Mouse (Mus musculus) MEL (cell line): ENCODE data around the gene Slc28a2. TPM values are rescaled to one million over a fixed set of nuclear protein-coding genes. Genes with fewer than 3 reads are reported as not detected.

ENCODE experiments used
- DNase-seq: peaks from one replicate; pipeline ENCODE4 v3.0.0; 2011; ENCODE audit warnings: low read depth, low spot score
- H3K27ac ChIP-seq: 2 replicates; pipeline ENCODE4 v1.5.1; 2012; ENCODE audit warnings: low read depth, mild to moderate bottlenecking, control low read depth, low read length, moderate library complexity; ENCODE audit not compliant: control insufficient read depth
- H3K27me3 ChIP-seq, 2 experiments: fragments of 150-350 bp in 1 of 2; sonication (generic) in 1 of 2; 2 replicates each; pipeline ENCODE4 v1.6.1; 2012; ENCODE audit warnings: low read length in 2 of 2, mild to moderate bottlenecking in 2 of 2, improper control_type of control experiment in 1 of 2, moderate library complexity in 1 of 2; ENCODE audit not compliant: insufficient read depth in 2 of 2, control insufficient read depth in 1 of 2
- H3K36me3 ChIP-seq, 2 experiments: 2 replicates each; pipeline ENCODE4 v1.6.1; 2012 to 2014; ENCODE audit warnings: low read length in 2 of 2, improper control_type of control experiment in 1 of 2, inconsistent platforms in 1 of 2, mild to moderate bottlenecking in 1 of 2; ENCODE audit not compliant: insufficient read depth in 2 of 2, control insufficient read depth in 1 of 2
- H3K4me1 ChIP-seq, 2 experiments: fragments of 150-350 bp in 1 of 2; sonication (generic) in 1 of 2; 2 replicates each; pipeline ENCODE4 v1.6.1; 2012; ENCODE audit warnings: low read length in 2 of 2, improper control_type of control experiment in 1 of 2, mild to moderate bottlenecking in 1 of 2; ENCODE audit not compliant: insufficient read depth in 2 of 2, control insufficient read depth in 1 of 2
- H3K4me3 ChIP-seq, 2 experiments: fragments of 150-350 bp in 1 of 2; sonication (generic) in 1 of 2; 2 replicates each; pipeline ENCODE4 v1.5.1; 2012; ENCODE audit warnings: low read depth in 2 of 2, low read length in 2 of 2, mild to moderate bottlenecking in 2 of 2, moderate library complexity in 2 of 2, control low read depth in 1 of 2, improper control_type of control experiment in 1 of 2; ENCODE audit not compliant: control insufficient read depth in 1 of 2, insufficient read depth in 1 of 2
- H3K79me2 ChIP-seq: 2 replicates; pipeline ENCODE4 v1.6.1; 2012; ENCODE audit warnings: mild to moderate bottlenecking, low read length, moderate library complexity; ENCODE audit not compliant: control insufficient read depth, poor library complexity, insufficient read depth
- H3K9ac ChIP-seq: 2 replicates; pipeline ENCODE4 v1.6.1; 2012; ENCODE audit warnings: low read depth, mild to moderate bottlenecking, control low read depth, low read length, moderate library complexity; ENCODE audit not compliant: control insufficient read depth, poor library complexity, severe bottlenecking
- H3K9me3 ChIP-seq: fragments of 150-350 bp; sonication (generic); replicated peaks from 2 replicates; pipeline ENCODE4 v1.6.1; 2012; ENCODE audit warnings: mild to moderate bottlenecking, low read length, improper control_type of control experiment, moderate library complexity; ENCODE audit not compliant: insufficient read depth
- BHLHE40 ChIP-seq: IDR thresholded peaks from 2 replicates; pipeline ENCODE4 v1.6.1; 2012; ENCODE audit warnings: low read depth, mild to moderate bottlenecking, inconsistent platforms, low read length, improper control_type of control experiment, borderline replicate concordance
- CHD1 ChIP-seq: IDR thresholded peaks from 2 replicates; pipeline ENCODE4 v1.6.1; 2012; ENCODE audit warnings: low read depth, mild to moderate bottlenecking, inconsistent platforms, low read length, improper control_type of control experiment
- CHD2 ChIP-seq: IDR thresholded peaks from 2 replicates; pipeline ENCODE4 v1.6.1; 2011; ENCODE audit warnings: low read length, improper control_type of control experiment
- EP300 ChIP-seq, 2 experiments: IDR thresholded peaks; 2 replicates each; pipeline ENCODE4 v1.6.1; 2011; ENCODE audit warnings: improper control_type of control experiment in 2 of 2, low read length in 2 of 2, low read depth in 1 of 2, mild to moderate bottlenecking in 1 of 2
- GABPA ChIP-seq: IDR thresholded peaks from 2 replicates; pipeline ENCODE4 v1.6.1; 2012; ENCODE audit warnings: low read depth, mild to moderate bottlenecking, inconsistent platforms, low read length, improper control_type of control experiment, moderate library complexity
- GATA1 ChIP-seq: IDR thresholded peaks from 2 replicates; pipeline ENCODE4 v1.6.1; 2011; ENCODE audit warnings: low read depth, low read length, improper control_type of control experiment
- JUND ChIP-seq: IDR thresholded peaks from 2 replicates; pipeline ENCODE4 v1.6.1; 2011; ENCODE audit warnings: low read depth, mild to moderate bottlenecking, improper control_type of control experiment, low read length
- MAFK ChIP-seq: IDR thresholded peaks from 2 replicates; pipeline ENCODE4 v1.6.1; 2011; ENCODE audit warnings: low read depth, mild to moderate bottlenecking, low read length, improper control_type of control experiment, borderline replicate concordance
- MAX ChIP-seq: IDR thresholded peaks from 2 replicates; pipeline ENCODE4 v1.6.1; 2011; ENCODE audit warnings: low read length, improper control_type of control experiment
- MAZ ChIP-seq: IDR thresholded peaks from 2 replicates; pipeline ENCODE4 v1.6.1; 2012; ENCODE audit warnings: low read depth, mild to moderate bottlenecking, inconsistent platforms, low read length, improper control_type of control experiment
- MEF2A ChIP-seq: IDR thresholded peaks from 2 replicates; pipeline ENCODE4 v1.6.1; 2014; ENCODE audit warnings: low read depth, mild to moderate bottlenecking, inconsistent platforms, low read length, improper control_type of control experiment; ENCODE audit not compliant: poor library complexity, insufficient replicate concordance, severe bottlenecking; ENCODE audit errors: extremely low read depth
- MXI1 ChIP-seq: IDR thresholded peaks from 2 replicates; pipeline ENCODE4 v1.6.1; 2011; ENCODE audit warnings: mild to moderate bottlenecking, low read depth, low read length, improper control_type of control experiment
- MYB ChIP-seq: IDR thresholded peaks from 2 replicates; pipeline ENCODE4 v1.6.1; 2011; ENCODE audit warnings: mild to moderate bottlenecking, low read depth, low read length, improper control_type of control experiment
- MYC ChIP-seq: IDR thresholded peaks from 2 replicates; pipeline ENCODE4 v1.6.1; 2011; ENCODE audit warnings: low read depth, mild to moderate bottlenecking, low read length, improper control_type of control experiment, moderate library complexity
- NELFE ChIP-seq: IDR thresholded peaks from 2 replicates; pipeline ENCODE4 v1.6.1; 2011; ENCODE audit warnings: low read depth, low read length, improper control_type of control experiment
- POLR2A ChIP-seq, 2 experiments: IDR thresholded peaks; 2 replicates each; pipeline ENCODE4 v1.6.1; 2011 to 2012; ENCODE audit warnings: low read length in 2 of 2, mild to moderate bottlenecking in 2 of 2, control low read depth in 1 of 2, improper control_type of control experiment in 1 of 2, low read depth in 1 of 2, moderate library complexity in 1 of 2; ENCODE audit not compliant: control insufficient read depth in 1 of 2, insufficient read depth in 1 of 2, poor library complexity in 1 of 2
- POLR2AphosphoS2 ChIP-seq: IDR thresholded peaks from 2 replicates; pipeline ENCODE4 v1.6.1; 2011; ENCODE audit warnings: low read length, improper control_type of control experiment
- RAD21 ChIP-seq: IDR thresholded peaks from 2 replicates; pipeline ENCODE4 v1.6.1; 2011; ENCODE audit warnings: mild to moderate bottlenecking, low read depth, low read length, improper control_type of control experiment
- RCOR1 ChIP-seq: IDR thresholded peaks from 2 replicates; pipeline ENCODE4 v1.6.1; 2012; ENCODE audit warnings: low read depth, mild to moderate bottlenecking, inconsistent platforms, low read length, improper control_type of control experiment
- SIN3A ChIP-seq: IDR thresholded peaks from 2 replicates; pipeline ENCODE4 v1.6.1; 2012; ENCODE audit warnings: low read length, improper control_type of control experiment, inconsistent platforms
- TAL1 ChIP-seq: IDR thresholded peaks from 2 replicates; pipeline ENCODE4 v1.6.1; 2012; ENCODE audit warnings: mild to moderate bottlenecking, inconsistent platforms, low read length, moderate library complexity, mixed read lengths
- TCF12 ChIP-seq: IDR thresholded peaks from 2 replicates; pipeline ENCODE4 v1.6.1; 2014; ENCODE audit warnings: low read depth, mild to moderate bottlenecking, inconsistent platforms, low read length, improper control_type of control experiment, moderate library complexity
- USF2 ChIP-seq, 2 experiments: IDR thresholded peaks; 2 replicates each; pipeline ENCODE4 v1.6.1; 2011 to 2012; ENCODE audit warnings: improper control_type of control experiment in 2 of 2, low read length in 2 of 2, borderline replicate concordance in 1 of 2, inconsistent platforms in 1 of 2, low read depth in 1 of 2, mild to moderate bottlenecking in 1 of 2; ENCODE audit not compliant: insufficient read depth in 1 of 2
- ZC3H11A ChIP-seq: IDR thresholded peaks from 2 replicates; pipeline ENCODE4 v1.6.1; 2012; ENCODE audit warnings: low read depth, mild to moderate bottlenecking, inconsistent platforms, low read length, improper control_type of control experiment
- ZMIZ1 ChIP-seq: IDR thresholded peaks from 2 replicates; pipeline ENCODE4 v1.6.1; 2012; ENCODE audit warnings: low read depth, mild to moderate bottlenecking, inconsistent platforms, low read length, improper control_type of control experiment, moderate library complexity
- polyA plus RNA-seq, 2 experiments: library from polyadenylated mRNA; stranded (reverse) in 1 of 2; unstranded in 1 of 2; fragments of >175 nt in 1 of 2; fragments of >200 nt in 1 of 2; gene quantifications; 2 replicates each; pipeline versions ENCODE4 v1.2.1 to v1.2.4; 2012; ENCODE audit warnings: low replicate concordance in 2 of 2, low read depth in 1 of 2; ENCODE audit not compliant: insufficient read length in 2 of 2, insufficient read depth in 1 of 2, missing spikeins in 1 of 2
- total RNA-seq: library from RNA; depleted of rRNA; stranded (reverse); fragments of 300-350 nt; gene quantifications from 2 replicates; pipeline ENCODE4 v1.2.3, GENCODE M21; 2012

The Slc28a2 gene
- total and polyA plus RNA-seq, 3 experiments: 1.3 to 2.6 TPM; not detected in 1

GRCm38 (mm10) chr2:122450351-122450750 is 24.1 kb downstream of the Slc28a2 start:
- Histone ChIP-seq H3K4me3 (no peak overlapping the region), H3K27me3 (no peaks in the 10 kb centered on the region), H3K27ac (no peak overlapping the region), H3K9ac (no peak overlapping the region), H3K9me3 (no peaks in the 10 kb centered on the region), H3K79me2 (no peaks in the 10 kb centered on the region), H3K4me1 (no peaks in the 10 kb centered on the region), H3K36me3 (no peaks in the 10 kb centered on the region)
- no peak for TF ChIP-seq RCOR1
- TF ChIP-seq RAD21: no peak
- no peak for TF ChIP-seq CHD2
- no peak for TF ChIP-seq USF2 (IDR thresholded peaks at IDR 0.05; ENCODE audit: borderline replicate concordance in 1 of 2, insufficient read depth in 1 of 2, low read depth in 1 of 2, low read length in 2 of 2)
- TF ChIP-seq GABPA: no peak
- TF ChIP-seq MYB: no peak
- no peak for TF ChIP-seq NELFE
- TF ChIP-seq POLR2AphosphoS2: no peak
- TF ChIP-seq BHLHE40: no peak
- TF ChIP-seq EP300 (IDR thresholded peaks at IDR 0.05; ENCODE audit: low read depth in 1 of 2, low read length in 2 of 2): no peak
- no peak for TF ChIP-seq MAX
- TF ChIP-seq GATA1: no peak
- TF ChIP-seq ZMIZ1: no peak
- no peak for DNase-seq

- H3K9me3 ChIP-seq: no peaks in the 10 kb centered on the region
- TF ChIP-seq MAFK (no peak), TAL1 (no peak), TCF12 (no peak), ZMIZ1 (no peak), BHLHE40 (no peak), SIN3A (no peak), MEF2A (no peak), POLR2A (IDR thresholded peaks at IDR 0.05; ENCODE audit: control insufficient read depth in 1 of 2, insufficient read depth in 1 of 2, low read depth in 1 of 2, low read length in 2 of 2, poor library complexity in 1 of 2) (no peak), JUND (no peak), MYC (no peak), MAZ (no peak), CHD1 (no peak), EP300 (IDR thresholded peaks at IDR 0.05; ENCODE audit: low read depth in 1 of 2, low read length in 2 of 2) (no peak), ZC3H11A (no peak), MXI1 (no peak)
- DNase-seq: no peak
- no peak overlapping the region for H3K4me3 ChIP-seq
- H3K27me3 ChIP-seq: no peaks in the 10 kb centered on the region
- no peak overlapping the region for H3K27ac ChIP-seq
- H3K79me2 ChIP-seq: no peaks in the 10 kb centered on the region
- H3K36me3 ChIP-seq: no peaks in the 10 kb centered on the region
- no peak overlapping the region for H3K9ac ChIP-seq
- H3K4me1 ChIP-seq: no peaks in the 10 kb centered on the region
These were observed 26.1 kb downstream of the Slc28a2 start for GRCm38 (mm10) chr2:122452426-122452825.
